Mouse (Mus musculus): ENCODE measurements around the gene St6galnac5. TPM values are rescaled to one million over a fixed set of nuclear protein-coding genes. Genes with fewer than 3 reads are reported as not detected.

Gene St6galnac5
- 1.7 and 2.3 TPM in 2 replicates for polyA plus RNA-seq (2012; ENCODE audit: insufficient read depth, insufficient read length, missing spikeins)

GRCm38 (mm10) chr3:152981988-152982387 lies at the start of gene St6galnac5:
Gene St6galnac5 (minus strand): TSS chr3:152982246.
- Histone ChIP-seq H3K4me3 (ENCODE audit: insufficient read depth, low read depth, low read length) (peak within 1 kb of the TSS; percentile 33), H3K4me1 (ENCODE audit: control insufficient read depth, insufficient read depth, insufficient read length, low read length) (no peaks in the 10 kb centered on the region), H3K27ac (replicated peaks; ENCODE audit: low read depth, low read length) (no peak within 1 kb of the TSS)

DNA sequence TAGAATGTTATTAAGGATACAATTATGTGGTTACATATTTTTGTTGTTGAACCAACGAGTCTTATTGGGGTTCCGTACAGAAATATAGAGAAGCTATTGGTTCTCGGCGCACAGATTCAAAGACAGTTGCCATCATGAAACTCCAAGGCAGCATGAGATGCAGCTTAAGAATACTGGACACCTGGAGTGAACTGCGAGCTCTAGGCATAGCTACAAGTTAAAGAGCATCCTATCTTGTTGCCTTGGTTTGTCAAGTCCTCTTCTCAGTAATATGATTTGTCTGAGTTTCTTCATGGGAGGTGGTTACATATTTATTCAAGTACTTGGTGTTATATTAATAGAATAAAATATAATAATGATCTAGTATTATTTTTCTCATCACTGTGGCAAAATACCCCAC lies 48.7 kb upstream of the St6galnac5 start:
- H3K27ac ChIP-seq (replicated peaks; ENCODE audit: low read depth, low read length): no peak overlapping the region
- no peak overlapping the region for H3K4me3 ChIP-seq (ENCODE audit: insufficient read depth, low read depth, low read length)
- no peaks in the 10 kb centered on the region for H3K4me1 ChIP-seq (ENCODE audit: control insufficient read depth, insufficient read depth, insufficient read length, low read length)

- H3K4me1 ChIP-seq (ENCODE audit: control insufficient read depth, insufficient read depth, insufficient read length, low read length): no peaks in the 10 kb centered on the region
- H3K4me3 ChIP-seq (ENCODE audit: insufficient read depth, low read depth, low read length): no peak overlapping the region
- no peak overlapping the region for H3K27ac ChIP-seq (replicated peaks; ENCODE audit: low read depth, low read length)
These were observed 42.0 kb upstream of the St6galnac5 start for GRCm38 (mm10) chr3:153024016-153024415.

- H3K4me1 ChIP-seq (ENCODE audit: control insufficient read depth, insufficient read depth, insufficient read length, low read length): no peaks in the 10 kb centered on the region
- H3K27ac ChIP-seq (replicated peaks; ENCODE audit: low read depth, low read length): no peak overlapping the region
- H3K4me3 ChIP-seq (ENCODE audit: insufficient read depth, low read depth, low read length): no peak overlapping the region
These were observed 36.0 kb upstream of the St6galnac5 start for GRCm38 (mm10) chr3:153018051-153018450.

- H3K4me3 ChIP-seq (ENCODE audit: insufficient read depth, low read depth, low read length): no peak overlapping the region
- H3K27ac ChIP-seq (replicated peaks; ENCODE audit: low read depth, low read length): no peak overlapping the region
- H3K4me1 ChIP-seq (ENCODE audit: control insufficient read depth, insufficient read depth, insufficient read length, low read length): no peaks in the 10 kb centered on the region
These were observed 34.3 kb upstream of the St6galnac5 start for GRCm38 (mm10) chr3:153016355-153016754.

GRCm38 (mm10) chr3:153006893-153007292 lies 24.8 kb upstream of the St6galnac5 start:
- H3K4me3 ChIP-seq (ENCODE audit: insufficient read depth, low read depth, low read length): no peak overlapping the region
- H3K27ac ChIP-seq (replicated peaks; ENCODE audit: low read depth, low read length): no peak overlapping the region
- no peaks in the 10 kb centered on the region for H3K4me1 ChIP-seq (ENCODE audit: control insufficient read depth, insufficient read depth, insufficient read length, low read length)

DNA sequence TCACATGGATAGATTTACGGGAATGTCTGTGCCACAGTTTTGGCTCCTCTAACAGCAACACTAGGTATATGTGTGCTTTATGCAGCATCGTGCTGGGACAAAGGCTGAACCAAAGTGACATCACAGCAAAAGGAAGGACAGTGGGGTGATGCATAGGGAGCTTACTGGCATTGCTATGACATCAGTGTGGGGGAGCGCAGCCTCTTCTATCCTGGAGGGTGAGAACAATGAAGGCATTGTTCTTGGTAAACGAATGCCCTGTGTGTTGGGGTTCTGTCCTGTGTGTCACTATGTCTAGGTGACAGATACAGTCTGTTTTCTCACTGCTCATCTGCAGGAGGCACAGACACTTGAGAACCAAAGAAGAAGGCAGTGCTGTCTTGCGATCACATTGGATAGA lies 16.9 kb upstream of the St6galnac5 start:
- H3K4me3 ChIP-seq (ENCODE audit: insufficient read depth, low read depth, low read length): no peak overlapping the region
- H3K27ac ChIP-seq (replicated peaks; ENCODE audit: low read depth, low read length): no peak overlapping the region
- no peaks in the 10 kb centered on the region for H3K4me1 ChIP-seq (ENCODE audit: control insufficient read depth, insufficient read depth, insufficient read length, low read length)

DNA sequence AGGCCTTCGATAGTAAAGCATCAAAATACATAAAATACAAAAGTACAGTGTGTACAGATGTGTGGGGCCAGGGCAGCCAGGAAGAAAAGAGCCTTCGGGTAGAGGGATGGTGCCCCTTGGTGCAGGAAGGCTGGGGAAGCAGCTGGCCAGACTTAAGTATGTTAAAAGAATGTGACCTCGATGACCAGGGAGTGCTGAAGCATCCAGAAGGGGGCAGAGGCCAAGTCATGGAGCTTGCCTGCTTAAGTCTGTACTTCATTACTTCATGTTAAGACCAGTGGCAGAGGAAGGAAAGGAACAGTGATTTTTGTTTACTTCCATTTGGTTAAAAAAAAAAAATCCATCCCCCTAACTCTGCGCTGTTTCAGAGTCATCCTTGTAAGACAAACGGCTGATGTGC lies 16.1 kb upstream of the St6galnac5 start:
- Histone ChIP-seq H3K4me3 (ENCODE audit: insufficient read depth, low read depth, low read length) (no peak overlapping the region), H3K27ac (replicated peaks; ENCODE audit: low read depth, low read length) (no peak overlapping the region), H3K4me1 (ENCODE audit: control insufficient read depth, insufficient read depth, insufficient read length, low read length) (no peaks in the 10 kb centered on the region)

DNA sequence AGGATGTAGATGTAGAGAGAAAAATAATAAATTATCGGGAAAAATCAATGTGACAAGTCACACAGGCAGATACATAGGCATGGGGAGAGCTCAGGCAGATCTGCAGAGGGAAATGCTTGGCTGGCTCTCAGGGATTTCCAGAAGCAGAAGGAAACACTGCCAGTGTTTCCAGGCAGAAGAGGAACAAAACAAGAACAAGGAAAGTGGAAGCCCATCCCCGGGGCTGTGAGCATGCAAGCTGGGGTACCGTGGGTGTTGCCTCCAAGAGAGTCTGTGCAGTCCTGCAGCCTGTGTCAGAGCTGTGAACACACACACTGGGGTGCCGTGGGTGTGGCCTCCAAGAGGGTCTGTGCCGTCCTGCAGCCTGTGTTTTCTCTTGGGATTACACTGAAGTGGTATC lies 11.6 kb upstream of the St6galnac5 start:
- Histone ChIP-seq H3K27ac (replicated peaks; ENCODE audit: low read depth, low read length) (no peak overlapping the region), H3K4me1 (ENCODE audit: control insufficient read depth, insufficient read depth, insufficient read length, low read length) (no peaks in the 10 kb centered on the region), H3K4me3 (ENCODE audit: insufficient read depth, low read depth, low read length) (no peak overlapping the region)

- Histone ChIP-seq H3K4me1 (ENCODE audit: control insufficient read depth, insufficient read depth, insufficient read length, low read length) (no peaks in the 10 kb centered on the region), H3K27ac (replicated peaks; ENCODE audit: low read depth, low read length) (no peak overlapping the region), H3K4me3 (ENCODE audit: insufficient read depth, low read depth, low read length) (no peak overlapping the region)
These were observed 8.7 kb upstream of the St6galnac5 start for GRCm38 (mm10) chr3:152990787-152991186.

DNA sequence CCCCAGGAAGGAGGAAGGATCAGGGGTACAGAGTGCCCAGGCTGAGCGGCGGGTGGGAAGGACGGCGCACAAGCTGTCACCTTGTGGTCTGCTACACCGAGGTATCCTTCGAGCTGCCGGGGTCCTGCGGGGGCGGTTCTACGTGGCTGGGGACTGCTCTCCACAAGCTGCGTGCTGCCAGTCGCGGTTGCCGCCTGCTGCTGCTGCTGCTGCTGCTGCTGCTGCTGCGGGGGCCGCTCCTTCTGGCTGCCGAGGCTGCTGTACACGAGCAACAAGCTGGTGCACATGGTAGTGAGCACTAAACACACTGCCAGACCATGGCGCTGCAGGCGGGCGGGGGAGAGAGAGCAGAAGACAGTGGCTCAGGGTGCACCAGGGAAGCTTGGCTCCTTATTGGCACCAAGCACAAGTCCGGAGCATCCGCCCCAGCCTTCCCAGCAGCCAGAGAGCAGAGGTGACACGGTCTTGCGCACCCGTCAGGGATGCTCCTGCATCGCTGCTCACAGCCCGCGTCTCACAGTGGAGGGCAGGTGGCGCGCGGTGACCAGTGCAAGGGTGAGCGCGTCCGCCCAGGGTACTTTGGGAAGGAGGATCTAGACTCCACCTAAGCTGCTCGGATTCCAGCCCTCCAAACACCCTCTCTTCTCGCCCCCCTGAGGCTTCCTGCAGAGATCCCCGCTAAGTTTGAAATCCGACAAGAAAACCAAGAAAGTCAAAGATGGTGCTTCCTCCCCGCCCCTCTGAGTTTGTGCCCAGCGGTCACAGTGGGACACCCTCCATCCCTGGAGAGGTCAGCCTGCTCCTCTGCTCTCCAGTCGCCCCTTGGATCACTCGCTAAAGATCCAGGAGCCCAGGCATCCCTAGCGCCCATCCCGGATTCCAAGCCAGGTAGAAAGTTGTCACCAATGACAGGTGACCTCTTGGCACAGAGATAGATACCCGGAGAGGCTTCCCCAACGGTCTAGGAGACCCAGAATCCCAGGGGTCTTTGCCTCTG lies 770 bp downstream of the St6galnac5 start:
- Histone ChIP-seq H3K4me1 (ENCODE audit: control insufficient read depth, insufficient read depth, insufficient read length, low read length) (no peaks in the 10 kb centered on the region), H3K27ac (replicated peaks; ENCODE audit: low read depth, low read length) (no peak overlapping the region), H3K4me3 (ENCODE audit: insufficient read depth, low read depth, low read length) (peak overlapping the region; percentile 33)

GRCm38 (mm10) chr3:152980431-152980830 lies 1.6 kb downstream of the St6galnac5 start:
- Histone ChIP-seq H3K27ac (replicated peaks; ENCODE audit: low read depth, low read length) (no peak overlapping the region), H3K4me3 (ENCODE audit: insufficient read depth, low read depth, low read length) (peak overlapping the region; percentile 33), H3K4me1 (ENCODE audit: control insufficient read depth, insufficient read depth, insufficient read length, low read length) (no peaks in the 10 kb centered on the region)

GRCm38 (mm10) chr3:152979481-152980092 lies 2.5 kb downstream of the St6galnac5 start:
- H3K4me1 ChIP-seq (ENCODE audit: control insufficient read depth, insufficient read depth, insufficient read length, low read length): no peaks in the 10 kb centered on the region
- H3K4me3 ChIP-seq (ENCODE audit: insufficient read depth, low read depth, low read length): no peak overlapping the region
- no peak overlapping the region for H3K27ac ChIP-seq (replicated peaks; ENCODE audit: low read depth, low read length)

GRCm38 (mm10) chr3:152971373-152971772 lies 10.7 kb downstream of the St6galnac5 start:
- Histone ChIP-seq H3K4me1 (ENCODE audit: control insufficient read depth, insufficient read depth, insufficient read length, low read length) (0 out of 2 replicates have a peak, but pooled peaks cover 2% of the 10 kb centered on the region), H3K4me3 (ENCODE audit: insufficient read depth, low read depth, low read length) (no peak overlapping the region), H3K27ac (replicated peaks; ENCODE audit: low read depth, low read length) (no peak overlapping the region)

DNA sequence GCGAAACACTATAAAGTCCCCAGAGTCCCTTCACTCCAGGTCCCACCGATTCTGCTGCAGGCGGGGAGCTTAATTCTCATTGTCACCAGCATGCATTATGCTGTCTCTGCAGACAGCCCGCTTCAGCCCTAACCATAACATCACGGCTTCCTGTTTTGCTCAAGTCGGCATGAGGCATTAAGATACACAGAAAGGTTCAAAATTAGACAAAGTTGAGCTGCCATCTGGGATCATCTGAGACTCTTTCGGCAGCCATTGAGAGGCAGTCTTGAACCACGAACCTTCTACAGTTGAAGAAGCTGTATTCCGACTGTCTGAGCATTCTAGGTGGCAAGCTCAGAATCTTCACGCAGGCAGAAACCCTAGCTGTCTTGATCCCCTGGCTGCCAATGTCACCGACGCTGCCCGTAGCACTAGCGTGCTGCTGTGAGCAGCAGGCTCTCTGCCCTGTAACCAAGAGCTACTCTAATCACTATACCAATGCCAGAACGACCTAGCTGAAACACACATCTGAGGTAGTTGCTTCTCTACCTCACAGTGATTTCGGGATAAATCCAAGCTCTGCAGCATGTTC lies 12.2 kb downstream of the St6galnac5 start:
- H3K4me1 ChIP-seq (ENCODE audit: control insufficient read depth, insufficient read depth, insufficient read length, low read length): 0 out of 2 replicates have a peak, but pooled peaks cover 2% of the 10 kb centered on the region
- H3K27ac ChIP-seq (replicated peaks; ENCODE audit: low read depth, low read length): no peak overlapping the region
- no peak overlapping the region for H3K4me3 ChIP-seq (ENCODE audit: insufficient read depth, low read depth, low read length)

Measured in brown adipose tissue, adult 24 weeks (tissue).